Mouse (Mus musculus) liver, embryonic 13.5 days (tissue): ENCODE results near the gene Dnajc6. TPM values are rescaled to one million over a fixed set of nuclear protein-coding genes. Genes with fewer than 3 reads are reported as not detected.
A peak's percentile ranks its signal among the peaks of the same experiment; 100 is the strongest.

Source experiments
- ATAC-seq: fragments of 200-750 bp; cut with Nextera tagmentation; 2 replicates; pipeline ENCODE4 v1.8.0; 2017; ENCODE audit warnings: low read depth, mild to moderate bottlenecking, moderate number of reproducible peaks, moderate library complexity
- DNase-seq: peaks from one replicate; pipeline ENCODE4 v3.0.0; 2022
- H3K27ac ChIP-seq: fragments of 300-500 bp; sonication (generic); 2 replicates; pipeline ENCODE4 v1.5.1; 2015; ENCODE audit warnings: moderate library complexity, mild to moderate bottlenecking, inconsistent platforms
- H3K27me3 ChIP-seq: fragments of 300-500 bp; sonication (generic); 2 replicates; pipeline ENCODE4 v1.6.1; 2015; ENCODE audit warnings: mild to moderate bottlenecking, inconsistent platforms
- H3K36me3 ChIP-seq: fragments of 300-500 bp; sonication (generic); 2 replicates; pipeline ENCODE4 v1.6.1; 2015; ENCODE audit warnings: mild to moderate bottlenecking, inconsistent platforms
- H3K4me1 ChIP-seq: fragments of 300-500 bp; sonication (generic); replicated peaks from 2 replicates; pipeline ENCODE4 v1.6.1; 2015; ENCODE audit warnings: inconsistent platforms
- H3K4me2 ChIP-seq: fragments of 300-500 bp; sonication (generic); 2 replicates; pipeline ENCODE4 v1.6.1; 2015; ENCODE audit warnings: inconsistent platforms, mild to moderate bottlenecking, moderate library complexity
- H3K4me3 ChIP-seq: fragments of 300-500 bp; sonication (generic); replicated peaks from 2 replicates; pipeline ENCODE4 v1.5.1; 2015; ENCODE audit warnings: mild to moderate bottlenecking, inconsistent platforms
- H3K9ac ChIP-seq: fragments of 300-500 bp; sonication (generic); 2 replicates; pipeline ENCODE4 v1.6.1; 2015; ENCODE audit warnings: mild to moderate bottlenecking, inconsistent platforms
- H3K9me3 ChIP-seq: fragments of 300-500 bp; sonication (generic); replicated peaks from 2 replicates; pipeline ENCODE4 v1.6.1; 2016; ENCODE audit warnings: inconsistent platforms
- WGBS: fragments of 180-500 bp; shearing (Covaris S2); methylation state at CpG from one replicate; pipeline ENCODE4 v1.1.7; 2015; ENCODE audit not compliant: insufficient replicate concordance; 5-methylcytosine and 5-hydroxymethylcytosine counted together
- polyA plus RNA-seq: library from polyadenylated mRNA; unstranded; fragments of >200 nt; fragmentation: Nextera tagmentation; extraction: Ambion mirVana; gene quantifications from 2 replicates; pipeline ENCODE4 v1.2.1, GENCODE M21; 2015

Dnajc6 gene
- polyA plus RNA-seq, 1 experiment from 2014 or later: 0.14 TPM

DNA sequence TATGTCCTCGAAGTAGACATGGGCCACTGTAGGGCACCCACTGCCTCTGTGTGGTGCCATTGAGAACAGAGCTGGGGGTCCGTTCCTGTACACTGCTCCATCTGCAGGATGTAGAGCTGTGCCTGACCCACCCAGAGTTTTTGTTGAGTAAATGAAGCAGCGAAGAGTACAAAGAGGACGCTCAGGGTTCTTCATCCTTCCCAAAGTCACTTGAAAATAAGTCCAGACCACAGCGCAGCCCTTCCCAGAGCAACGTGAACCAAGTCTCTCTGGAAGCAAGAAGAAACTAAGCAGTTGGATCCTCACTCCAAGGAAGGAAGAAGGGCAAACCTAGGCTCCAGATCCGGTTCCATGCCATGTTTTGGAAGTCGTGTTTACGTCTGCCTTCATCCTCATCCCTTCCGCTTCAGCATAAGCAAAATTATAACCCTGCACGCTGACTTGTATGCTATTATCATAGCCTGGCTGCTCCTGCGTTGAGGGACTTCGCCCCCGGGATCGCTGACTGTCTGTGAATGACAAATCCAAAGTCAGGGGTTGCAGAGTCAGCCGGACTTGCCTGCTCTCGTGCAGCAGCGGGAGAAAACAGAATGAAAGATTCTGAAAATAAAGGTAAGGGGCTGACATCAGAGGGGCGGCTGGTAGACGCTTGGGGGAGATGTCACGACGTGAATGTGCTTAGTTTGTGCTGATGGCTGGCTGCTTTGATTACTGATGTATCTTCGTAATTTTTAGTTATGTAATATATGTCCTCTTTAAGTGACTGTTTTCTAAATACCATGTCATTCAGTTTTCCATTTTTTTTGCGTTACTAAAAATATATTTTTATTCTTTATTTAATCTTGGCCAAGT is 11.3 kb downstream of the Dnajc6 start:
- DNase-seq (no peak), ATAC-seq (no peak)
- H3K27me3 ChIP-seq: peaks cover 29% of the 10 kb centered on the region
- H3K27ac ChIP-seq: no peak overlapping the region
- WGBS: 9% methylated on average over 24 of the region's 24 CpGs
- no peaks in the 10 kb centered on the region for H3K9me3 ChIP-seq
- no peaks in the 10 kb centered on the region for H3K36me3 ChIP-seq
- H3K4me2 ChIP-seq: peak overlapping the region; percentile 52
- peak overlapping the region; percentile 40 for H3K4me3 ChIP-seq
- no peak overlapping the region for H3K9ac ChIP-seq
- 0 out of 2 replicates have a peak, but pooled peaks cover 5% of the 10 kb centered on the region for H3K4me1 ChIP-seq

DNA sequence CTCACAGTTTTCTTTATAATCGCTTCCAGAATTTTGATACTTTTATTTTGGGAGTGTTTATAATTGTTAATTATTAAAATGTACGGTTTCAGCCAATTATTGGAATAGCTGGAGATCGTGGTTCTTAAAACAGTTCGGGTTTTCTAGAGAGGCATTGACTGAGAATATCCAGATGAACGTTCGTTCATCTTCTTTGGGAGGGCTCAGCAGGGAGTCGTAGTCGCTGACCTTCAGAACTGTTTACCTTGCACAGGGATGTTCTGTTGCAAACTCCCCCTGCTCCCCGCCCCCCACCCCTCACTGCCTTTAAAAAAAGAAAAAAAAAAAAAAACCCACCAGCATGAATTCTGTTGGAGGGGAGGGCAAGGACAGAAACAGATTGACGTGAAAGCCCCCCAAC is 12.0 kb downstream of the Dnajc6 start:
- DNase-seq (no peak), ATAC-seq (no peak)
- H3K9me3 ChIP-seq: no peaks in the 10 kb centered on the region
- no peak overlapping the region for H3K27ac ChIP-seq
- H3K27me3 ChIP-seq: peaks cover 29% of the 10 kb centered on the region
- 0 out of 2 replicates have a peak, but pooled peaks cover 5% of the 10 kb centered on the region for H3K4me1 ChIP-seq
- H3K9ac ChIP-seq: no peak overlapping the region; the same call in 1 of the 2 replicates
- H3K4me3 ChIP-seq: peak overlapping the region; percentile 46
- WGBS: 4% methylated on average over 10 of the region's 10 CpGs
- peak overlapping the region; percentile 63 for H3K4me2 ChIP-seq
- H3K36me3 ChIP-seq: no peaks in the 10 kb centered on the region

GRCm38 (mm10) chr4:101508851-101509577 is 12.6 kb downstream of the Dnajc6 start:
- peak overlapping the region; percentile 63 for H3K4me2 ChIP-seq
- H3K9me3 ChIP-seq: no peaks in the 10 kb centered on the region
- ATAC-seq (no peak), DNase-seq (no peak)
- peaks cover 29% of the 10 kb centered on the region for H3K27me3 ChIP-seq
- peak overlapping the region; percentile 46 for H3K4me3 ChIP-seq
- H3K36me3 ChIP-seq: no peaks in the 10 kb centered on the region
- H3K9ac ChIP-seq: no peak overlapping the region; the same call in 1 of the 2 replicates
- no peak overlapping the region for H3K27ac ChIP-seq
- 0 out of 2 replicates have a peak, but pooled peaks cover 5% of the 10 kb centered on the region for H3K4me1 ChIP-seq
- WGBS: 9% methylated on average over 30 of the region's 30 CpGs

GRCm38 (mm10) chr4:101510111-101510903 is 13.9 kb downstream of the Dnajc6 start:
- DNase-seq (no peak), ATAC-seq (no peak)
- Histone ChIP-seq H3K27me3 (peaks cover 29% of the 10 kb centered on the region), H3K9me3 (no peaks in the 10 kb centered on the region), H3K9ac (no peak overlapping the region), H3K4me1 (0 out of 2 replicates have a peak, but pooled peaks cover 5% of the 10 kb centered on the region), H3K27ac (no peak overlapping the region), H3K4me2 (no peak overlapping the region), H3K4me3 (no peak overlapping the region), H3K36me3 (no peaks in the 10 kb centered on the region)
- WGBS: 55% methylated on average over 8 of the region's 8 CpGs

DNA sequence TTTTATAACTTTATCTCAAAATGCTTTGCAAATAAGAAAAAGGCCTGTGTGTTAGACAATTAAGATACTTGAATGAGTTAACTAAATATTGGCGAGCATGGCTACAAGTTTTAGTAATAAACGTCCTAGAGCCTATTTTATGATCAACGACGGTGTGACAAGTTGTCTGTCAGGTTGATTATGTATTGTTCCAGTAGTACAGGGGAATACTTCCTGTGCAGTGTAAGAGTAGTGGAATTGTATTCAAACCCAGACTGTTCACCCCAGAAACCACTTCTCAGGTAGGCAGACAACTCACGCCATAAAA is 14.4 kb downstream of the Dnajc6 start:
- Histone ChIP-seq H3K9ac (no peak overlapping the region), H3K9me3 (no peaks in the 10 kb centered on the region), H3K4me3 (no peak overlapping the region), H3K36me3 (no peaks in the 10 kb centered on the region), H3K4me1 (0 out of 2 replicates have a peak, but pooled peaks cover 5% of the 10 kb centered on the region), H3K4me2 (no peak overlapping the region), H3K27me3 (peaks cover 29% of the 10 kb centered on the region), H3K27ac (no peak overlapping the region)
- no peak for ATAC-seq
- no peak for DNase-seq
- WGBS: 54% methylated on average over 5 of the region's 5 CpGs

- H3K4me1 ChIP-seq: 0 out of 2 replicates have a peak, but pooled peaks cover 5% of the 10 kb centered on the region
- 72% methylated on average over 5 of the region's 5 CpGs for WGBS
- H3K4me3 ChIP-seq: no peak overlapping the region
- H3K4me2 ChIP-seq: no peak overlapping the region
- H3K9ac ChIP-seq: no peak overlapping the region
- H3K36me3 ChIP-seq: no peaks in the 10 kb centered on the region
- no peak for ATAC-seq
- no peaks in the 10 kb centered on the region for H3K9me3 ChIP-seq
- no peak for DNase-seq
- peaks cover 29% of the 10 kb centered on the region for H3K27me3 ChIP-seq
- no peak overlapping the region for H3K27ac ChIP-seq
These were observed 15.5 kb downstream of the Dnajc6 start for GRCm38 (mm10) chr4:101511768-101512521.

- no peak overlapping the region for H3K27ac ChIP-seq
- H3K4me2 ChIP-seq: no peak overlapping the region
- peaks cover 17% of the 10 kb centered on the region for H3K27me3 ChIP-seq
- no peak for DNase-seq
- H3K9me3 ChIP-seq: no peaks in the 10 kb centered on the region
- no peak overlapping the region for H3K4me3 ChIP-seq
- WGBS: 73% methylated on average over 3 of the region's 3 CpGs
- no peak overlapping the region for H3K9ac ChIP-seq
- ATAC-seq: no peak
- 0 out of 2 replicates have a peak, but pooled peaks cover 5% of the 10 kb centered on the region for H3K4me1 ChIP-seq
- no peaks in the 10 kb centered on the region for H3K36me3 ChIP-seq
These were observed 16.8 kb downstream of the Dnajc6 start for GRCm38 (mm10) chr4:101513251-101513650.

GRCm38 (mm10) chr4:101515853-101516252 is 19.4 kb downstream of the Dnajc6 start:
- no peak overlapping the region for H3K4me3 ChIP-seq
- H3K36me3 ChIP-seq: no peaks in the 10 kb centered on the region
- H3K4me1 ChIP-seq: no peaks in the 10 kb centered on the region
- H3K27me3 ChIP-seq: no peaks in the 10 kb centered on the region
- H3K27ac ChIP-seq: no peak overlapping the region
- ATAC-seq (no peak), DNase-seq (no peak)
- no peak overlapping the region for H3K9ac ChIP-seq
- no peaks in the 10 kb centered on the region for H3K9me3 ChIP-seq
- WGBS: 86% methylated on average over 14 of the region's 14 CpGs
- H3K4me2 ChIP-seq: no peak overlapping the region

- Histone ChIP-seq H3K4me1 (no peaks in the 10 kb centered on the region), H3K4me2 (no peak overlapping the region), H3K27ac (no peak overlapping the region), H3K9ac (no peak overlapping the region), H3K4me3 (no peak overlapping the region), H3K27me3 (no peaks in the 10 kb centered on the region), H3K36me3 (no peaks in the 10 kb centered on the region), H3K9me3 (no peaks in the 10 kb centered on the region)
- ATAC-seq: no peak
- 69% methylated on average over 17 of the region's 17 CpGs for WGBS
- no peak for DNase-seq
These were observed 20.2 kb downstream of the Dnajc6 start for GRCm38 (mm10) chr4:101516434-101517168.

- no peak overlapping the region for H3K4me3 ChIP-seq
- no peaks in the 10 kb centered on the region for H3K27me3 ChIP-seq
- H3K4me2 ChIP-seq: no peak overlapping the region
- no peak overlapping the region for H3K27ac ChIP-seq
- WGBS: 59% methylated on average over 4 of the region's 4 CpGs
- H3K4me1 ChIP-seq: no peaks in the 10 kb centered on the region
- H3K9me3 ChIP-seq: no peaks in the 10 kb centered on the region
- ATAC-seq (no peak), DNase-seq (no peak)
- H3K36me3 ChIP-seq: no peaks in the 10 kb centered on the region
- H3K9ac ChIP-seq: no peak overlapping the region
These were observed 35.5 kb downstream of the Dnajc6 start for GRCm38 (mm10) chr4:101531901-101532300.
